Mouse (Mus musculus): ENCODE measurements around the gene Nrf1.

- TF ChIP-seq CTCF (IDR thresholded peaks at IDR 0.05; ENCODE audit: low read depth) (no peak), EP300 (IDR thresholded peaks at IDR 0.05; ENCODE audit: low read depth) (no peak)
Observed at GRCm38 (mm10) chr6:30175918-30176421, 128.2 kb downstream of the Nrf1 start.

Data from liver, embryonic 14.5 days (tissue).